ENCODE assay signal across 25 mouse cellular contexts in genomic region chr10:59736027-59736598, GRCm38 (mm10). TPM values are rescaled to one million over a fixed set of nuclear protein-coding genes. Genes with fewer than 3 reads are reported as not detected.
A peak's percentile ranks its signal among the peaks of the same experiment; 100 is the strongest.
DNase-seq lines count a peak whose midpoint lies in the region; ATAC-seq and TF ChIP-seq lines count a peak whose summit lies in the region.
"Had no signal": no experiment of that assay in that cellular context is flagged by ENCODE, and none has a peak within 500 bp of the region (broad histone marks: within the 10 kb centered on the region; RNA-seq: fewer than 3 reads in every experiment).

No protein-coding gene starts in this region.

- ATAC-seq in hindbrain, postnatal 0 days = peak; percentile 69; the same call in 1 of the 2 replicates
- ATAC-seq in hindbrain, embryonic 14.5 days (ENCODE audit: low FRiP score) = no peak
- ATAC-seq: CD4-positive, CD25-positive, alpha-beta regulatory T cell, adult 4 months; forebrain, embryonic 15.5 days; midbrain, embryonic 15.5 days had no signal

- no peaks in the 10 kb centered on the region; the same call in 1 of the 2 replicates for H3K36me3 ChIP-seq in hindbrain, postnatal 0 days (ENCODE audit: insufficient read depth, low read length)
- peaks cover 4% of the 10 kb centered on the region; the same call in 1 of the 2 replicates for H3K36me3 ChIP-seq in hindbrain, embryonic 14.5 days (replicated peaks; ENCODE audit: control insufficient read depth, insufficient read depth)

- H3K4me3 ChIP-seq in hindbrain, postnatal 0 days (ENCODE audit: low read length) = no peak overlapping the region
- no peak overlapping the region for H3K4me3 ChIP-seq in hindbrain, embryonic 14.5 days (replicated peaks; ENCODE audit: low read length)
- H3K4me3 ChIP-seq: embryonic facial prominence, embryonic 13.5 days; forebrain, embryonic 15.5 days; heart, adult 2 months; layer of hippocampus, adult 2 months; limb, embryonic 10.5 days; megakaryocyte, embryonic 14.5 days; midbrain, embryonic 15.5 days; stomach, embryonic 15.5 days had no signal

- 65% methylated on average over 11 of the region's 11 CpGs for WGBS in hindbrain, postnatal 0 days
- WGBS in hindbrain, embryonic 14.5 days = 76% methylated on average over 11 of the region's 11 CpGs

- no peak for TF ChIP-seq CTCF in hindbrain, postnatal 0 days (IDR thresholded peaks at IDR 0.05; ENCODE audit: low read depth)

- no peak overlapping the region for H3K4me2 ChIP-seq in hindbrain, postnatal 0 days (ENCODE audit: low read depth, low read length)
- no peak overlapping the region for H3K4me2 ChIP-seq in hindbrain, embryonic 14.5 days (replicated peaks)
- H3K4me2 ChIP-seq: embryonic facial prominence, embryonic 13.5 days; forebrain, embryonic 15.5 days; midbrain, embryonic 15.5 days; stomach, embryonic 15.5 days had no signal

- no peak overlapping the region for H3K9ac ChIP-seq in hindbrain, postnatal 0 days (replicated peaks; ENCODE audit: low read length)
- H3K9ac ChIP-seq in hindbrain, embryonic 14.5 days = no peak overlapping the region
- H3K9ac ChIP-seq: embryonic facial prominence, embryonic 13.5 days; forebrain, embryonic 15.5 days; liver, embryonic 14.5 days; midbrain, embryonic 15.5 days; stomach, embryonic 15.5 days had no signal

- DNase-seq in adrenal gland, postnatal 14 days = peak; percentile 18
- DNase-seq in adrenal gland, adult 18-20 months (ENCODE audit: low spot score in 2 of 2) = no peak
- DNase-seq in hindbrain, postnatal 0 days (ENCODE audit: low spot score) = peak; percentile 58
- no peak for DNase-seq in hindbrain, embryonic 14.5 days (ENCODE audit: low spot score)
- peak; percentile 30 for DNase-seq in retina, postnatal 1 day
- no peak for DNase-seq in retina, embryonic 14.5 days (ENCODE audit: low spot score)
- peak; percentile 39 for DNase-seq in skeletal muscle tissue, adult 2 months (ENCODE audit: low read depth, low spot score)
- no peak for DNase-seq in left cerebral cortex, adult 8-10 months (ENCODE audit: low spot score in 2 of 2)
- DNase-seq: adrenal gland, postnatal 36 days; cerebellum, adult 9-10 months; kidney, adult 8-10 months; kidney, postnatal 14 days; lung, postnatal 10 days; right cerebral cortex, postnatal 4 days had no signal

- H3K9me3 ChIP-seq in hindbrain, postnatal 0 days (ENCODE audit: low read length) = no peaks in the 10 kb centered on the region
- H3K9me3 ChIP-seq in hindbrain, embryonic 14.5 days (ENCODE audit: control insufficient read depth, low read length) = no peaks in the 10 kb centered on the region
- H3K9me3 ChIP-seq: embryonic facial prominence, embryonic 13.5 days; forebrain, embryonic 15.5 days; G1E; limb, embryonic 10.5 days; midbrain, embryonic 15.5 days; stomach, embryonic 15.5 days had no signal

- H3K4me1 ChIP-seq in hindbrain, postnatal 0 days (ENCODE audit: insufficient read depth, low read length) = no peaks in the 10 kb centered on the region
- H3K4me1 ChIP-seq in hindbrain, embryonic 14.5 days (replicated peaks; ENCODE audit: control insufficient read depth, insufficient read depth, low read length) = no peaks in the 10 kb centered on the region
- H3K4me1 ChIP-seq: embryonic facial prominence, embryonic 13.5 days; forebrain, embryonic 15.5 days; limb, embryonic 10.5 days; midbrain, embryonic 15.5 days; stomach, embryonic 15.5 days had no signal

- no peaks in the 10 kb centered on the region for H3K27me3 ChIP-seq in hindbrain, postnatal 0 days (ENCODE audit: insufficient read depth, low read length)
- H3K27me3 ChIP-seq in hindbrain, embryonic 14.5 days (ENCODE audit: control insufficient read depth, insufficient read depth, low read length) = no peaks in the 10 kb centered on the region
- H3K27me3 ChIP-seq: embryonic facial prominence, embryonic 13.5 days; forebrain, embryonic 15.5 days; megakaryocyte, embryonic 14.5 days; midbrain, embryonic 15.5 days; stomach, embryonic 15.5 days had no signal

- no peak overlapping the region for H3K27ac ChIP-seq in hindbrain, postnatal 0 days
- no peak overlapping the region for H3K27ac ChIP-seq in hindbrain, embryonic 14.5 days
- H3K27ac ChIP-seq: embryonic facial prominence, embryonic 13.5 days; forebrain, embryonic 15.5 days; heart, adult 2 months; layer of hippocampus, adult 2 months; limb, embryonic 10.5 days; liver, embryonic 14.5 days; midbrain, embryonic 15.5 days; stomach, embryonic 15.5 days had no signal

RNA-seq across cellular contexts. Expression of gene Micu1, which starts 33.8 kb away (rescaled TPM):
- 51.3 and 59.9 TPM in 2 replicates for total RNA-seq in adrenal gland, postnatal 14 days (2021)
- 10 to 100 TPM; 59.2 to 67.9 TPM for total RNA-seq in adrenal gland, adult 18-20 months (2021)
- total RNA-seq in hindbrain, postnatal 0 days (2014; rRNA removed) = 67.5 and 73.4 TPM in 2 replicates
- polyA plus RNA-seq in hindbrain, postnatal 0 days (2015; fragmentation: Nextera tagmentation; extraction: Ambion mirVana) = 74.9 and 75.2 TPM in 2 replicates
- 74.9 and 75.2 TPM in 2 replicates for polyA plus RNA-seq in hindbrain, embryonic 14.5 days (2014; fragmentation: Nextera tagmentation; extraction: Ambion mirVana)
- total RNA-seq in left cerebral cortex, adult 8-10 months (2022) = 100 to 1,000 TPM in 3 of 4 experiments, 10 to 100 TPM in 1; 94.2 to 120 (median 103) TPM

Comparison
In these comparisons a context has a peak if more than half of its experiments do, and no peak if none do; other contexts are left out.
1. DNase-seq: peak in adrenal gland, postnatal 14 days (single experiment), hindbrain, postnatal 0 days (single experiment), retina, postnatal 1 day (single experiment) and skeletal muscle tissue, adult 2 months (single experiment); none in adrenal gland, adult 18-20 months (0 of 2), hindbrain, embryonic 14.5 days (single experiment), retina, embryonic 14.5 days (single experiment) and left cerebral cortex, adult 8-10 months (0 of 2).